Mouse (Mus musculus) E14TG2a.4 (cell line): Measurements from ENCODE around the gene Sh2b3.

ENCODE experiments used
- H3K27me3 ChIP-seq: 2 replicates; pipeline ENCODE4 v1.6.1; 2014; ENCODE audit warnings: low read length, control low read depth; ENCODE audit not compliant: insufficient read depth
- H3K36me3 ChIP-seq: 2 replicates; pipeline ENCODE4 v1.6.1; 2014; ENCODE audit warnings: low read length, control low read depth; ENCODE audit not compliant: insufficient read depth
- H3K4me1 ChIP-seq: replicated peaks from 2 replicates; pipeline ENCODE4 v1.6.1; 2014; ENCODE audit warnings: low read depth, low read length, control low read depth
- H3K4me3 ChIP-seq: replicated peaks from 2 replicates; pipeline ENCODE4 v1.5.1; 2014; ENCODE audit warnings: mild to moderate bottlenecking, low read length
- H3K9me3 ChIP-seq: 2 replicates; pipeline ENCODE4 v1.6.1; 2014; ENCODE audit warnings: low read length, control low read depth
- CTCF ChIP-seq: conservative IDR thresholded peaks from 2 replicates; pipeline ENCODE4 v1.5.1; 2014; ENCODE audit warnings: low read length
- NANOG ChIP-seq: IDR thresholded peaks from 2 replicates; pipeline ENCODE4 v1.6.1; 2014; ENCODE audit warnings: borderline replicate concordance, low read length, mixed read lengths
- POU5F1 ChIP-seq: IDR thresholded peaks from 2 replicates; pipeline ENCODE4 v1.6.1; 2014; ENCODE audit warnings: low read length, borderline replicate concordance

The Sh2b3 gene

GRCm38 (mm10) chr5:121819559-121819958 is 17.9 kb downstream of the Sh2b3 start:
- Histone ChIP-seq H3K27me3 (no peaks in the 10 kb centered on the region), H3K4me3 (no peak overlapping the region), H3K36me3 (peaks cover 100% of the 10 kb centered on the region), H3K9me3 (no peaks in the 10 kb centered on the region), H3K4me1 (peaks cover 53% of the 10 kb centered on the region)
- TF ChIP-seq POU5F1 (no peak), CTCF (no peak), NANOG (no peak)

GRCm38 (mm10) chr5:121818862-121819261 is 18.6 kb downstream of the Sh2b3 start:
- peaks cover 53% of the 10 kb centered on the region for H3K4me1 ChIP-seq
- no peaks in the 10 kb centered on the region for H3K27me3 ChIP-seq
- H3K9me3 ChIP-seq = no peaks in the 10 kb centered on the region
- no peak overlapping the region for H3K4me3 ChIP-seq
- H3K36me3 ChIP-seq = peaks cover 100% of the 10 kb centered on the region
- TF ChIP-seq CTCF (no peak), NANOG (no peak), POU5F1 (no peak)

- H3K4me3 ChIP-seq = no peak overlapping the region
- TF ChIP-seq POU5F1 = no peak
- TF ChIP-seq NANOG = no peak
- H3K36me3 ChIP-seq = peaks cover 100% of the 10 kb centered on the region
- H3K4me1 ChIP-seq = peaks cover 54% of the 10 kb centered on the region
- H3K9me3 ChIP-seq = no peaks in the 10 kb centered on the region
- no peaks in the 10 kb centered on the region for H3K27me3 ChIP-seq
Observed at GRCm38 (mm10) chr5:121818401-121818800, 19.0 kb downstream of the Sh2b3 start.

GRCm38 (mm10) chr5:121817551-121817950 is 19.9 kb downstream of the Sh2b3 start:
- H3K36me3 ChIP-seq = peaks cover 100% of the 10 kb centered on the region
- TF ChIP-seq CTCF (no peak), POU5F1 (no peak), NANOG (no peak)
- no peak overlapping the region for H3K4me3 ChIP-seq

GRCm38 (mm10) chr5:121816611-121817010 is 20.8 kb downstream of the Sh2b3 start:
- peaks cover 100% of the 10 kb centered on the region for H3K36me3 ChIP-seq
- no peaks in the 10 kb centered on the region for H3K27me3 ChIP-seq
- no peak for TF ChIP-seq POU5F1
- no peaks in the 10 kb centered on the region for H3K9me3 ChIP-seq
- H3K4me3 ChIP-seq = no peak overlapping the region
- peaks cover 72% of the 10 kb centered on the region for H3K4me1 ChIP-seq

More at GRCm38 (mm10) chr5:121817551-121817950, 19.9 kb downstream of the Sh2b3 start:
- H3K9me3 ChIP-seq = no peaks in the 10 kb centered on the region
- H3K27me3 ChIP-seq = no peaks in the 10 kb centered on the region
- H3K4me1 ChIP-seq = peaks cover 62% of the 10 kb centered on the region

- Histone ChIP-seq H3K27me3 (no peaks in the 10 kb centered on the region), H3K4me1 (peaks cover 79% of the 10 kb centered on the region), H3K9me3 (no peaks in the 10 kb centered on the region), H3K4me3 (no peak overlapping the region), H3K36me3 (peaks cover 100% of the 10 kb centered on the region)
- TF ChIP-seq CTCF = no peak
- TF ChIP-seq NANOG = no peak
- no peak for TF ChIP-seq POU5F1
Observed at GRCm38 (mm10) chr5:121815867-121816380, 21.5 kb downstream of the Sh2b3 start.

- H3K4me3 ChIP-seq = no peak overlapping the region
- peaks cover 82% of the 10 kb centered on the region for H3K4me1 ChIP-seq
- no peaks in the 10 kb centered on the region for H3K27me3 ChIP-seq
- peaks cover 100% of the 10 kb centered on the region for H3K36me3 ChIP-seq
- peak; percentile 51 for TF ChIP-seq CTCF
- no peak for TF ChIP-seq NANOG
- H3K9me3 ChIP-seq = no peaks in the 10 kb centered on the region
Observed at GRCm38 (mm10) chr5:121815067-121815466, 22.4 kb downstream of the Sh2b3 start.

GRCm38 (mm10) chr5:121813744-121814143 is 23.7 kb downstream of the Sh2b3 start:
- peaks cover 76% of the 10 kb centered on the region for H3K4me1 ChIP-seq
- H3K27me3 ChIP-seq = no peaks in the 10 kb centered on the region
- peaks cover 95% of the 10 kb centered on the region for H3K36me3 ChIP-seq
- no peak for TF ChIP-seq POU5F1
- no peak for TF ChIP-seq NANOG
- TF ChIP-seq CTCF = no peak
- no peaks in the 10 kb centered on the region for H3K9me3 ChIP-seq
- peak overlapping the region; percentile 56 for H3K4me3 ChIP-seq

GRCm38 (mm10) chr5:121812526-121813243 is 24.8 kb downstream of the Sh2b3 start:
- Histone ChIP-seq H3K27me3 (no peaks in the 10 kb centered on the region), H3K9me3 (no peaks in the 10 kb centered on the region), H3K4me1 (peaks cover 65% of the 10 kb centered on the region), H3K36me3 (peaks cover 93% of the 10 kb centered on the region), H3K4me3 (peak overlapping the region; percentile 56)
- no peak for TF ChIP-seq NANOG
- TF ChIP-seq CTCF = no peak
- no peak for TF ChIP-seq POU5F1
